Mouse (Mus musculus): ENCODE results near the gene Gm6351. TPM values are rescaled to one million over a fixed set of nuclear protein-coding genes. Genes with fewer than 3 reads are reported as not detected.
"Not testable (repeated sequence)": the region's sequence is repeated elsewhere in the genome, so short reads cannot be mapped to it uniquely, and the experiment has no call there.

The Gm6351 gene
- total RNA-seq (2021) = not detected
- long read RNA-seq, experiment 1 = 0 reads
- long read RNA-seq, experiment 2 = 0 reads

- H3K27ac ChIP-seq; intact Hi-C loops (cut with DNase I); H3K4me3 ChIP-seq; DNase-seq: not testable (repeated sequence)
These were observed at the start of gene Gm6351 for GRCm38 (mm10) chr5:94076085-94076484. Gene Gm6351 (plus strand): TSS chr5:94076385.

DNA sequence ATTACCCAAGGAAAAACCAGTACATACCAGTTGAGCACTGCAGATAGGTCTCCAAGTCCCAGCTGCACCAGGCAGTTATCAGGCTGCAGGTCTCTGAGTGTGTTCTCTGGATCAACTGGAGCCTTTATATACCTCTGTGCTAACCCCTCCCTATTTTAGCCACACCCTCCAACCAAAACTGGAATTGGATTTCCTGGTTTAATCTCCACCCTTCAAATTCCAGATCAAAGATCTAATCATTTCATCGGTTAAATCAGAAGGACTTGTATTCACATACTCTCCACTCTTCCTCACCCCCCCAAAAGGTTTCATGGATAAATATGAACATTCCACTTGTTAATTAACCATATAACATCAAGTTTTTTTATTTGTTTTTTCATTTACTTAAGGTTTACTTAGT is 5.7 kb upstream of the Gm6351 start, which contains the start of gene BC061212:
Gene BC061212 (minus strand): TSS at position 101 of the 400 bp plus-strand sequence.
- intact Hi-C loops (cut with DNase I); H3K4me3 ChIP-seq; DNase-seq; H3K27ac ChIP-seq: not testable (repeated sequence)

Other genes with a start within 250 kb of the Gm6351 start
- gene Gm7792, start 232.6 kb upstream of the Gm6351 start, total RNA-seq (2021) = not detected
- gene Gm16429, start 147.3 kb upstream of the Gm6351 start, total RNA-seq (2021) = not detected
- not detected for gene BC061212, start 5.8 kb upstream of the Gm6351 start, total RNA-seq (2021)
- gene Gm3106, start 141.6 kb downstream of the Gm6351 start, total RNA-seq (2021) = not detected
- gene A430089I19Rik, start 230.4 kb downstream of the Gm6351 start, total RNA-seq (2021) = not detected
- gene Gm6502, start 238.1 kb downstream of the Gm6351 start, total RNA-seq (2021) = not detected

Measured in gastrocnemius, adult 2 months (tissue).